Mouse (Mus musculus) myocyte (in vitro differentiated cells): ENCODE data around the gene Lamb3.

ENCODE experiments used
- E2F4 ChIP-seq: IDR thresholded peaks from one replicate; pipeline ENCODE4 v1.6.1; 2011; ENCODE audit warnings: mild to moderate bottlenecking, control low read depth, moderate library complexity; ENCODE audit not compliant: insufficient read depth
- MAX ChIP-seq: IDR thresholded peaks from one replicate; pipeline ENCODE4 v1.6.1; 2011; ENCODE audit warnings: low read depth, mild to moderate bottlenecking, control low read depth
- POLR2A ChIP-seq: IDR thresholded peaks from one replicate; pipeline ENCODE4 v1.6.1; 2011; ENCODE audit warnings: low read depth, mild to moderate bottlenecking, control low read depth, moderate library complexity; ENCODE audit not compliant: insufficient read length
- POLR2AphosphoS2 ChIP-seq: IDR thresholded peaks from one replicate; pipeline ENCODE4 v1.6.1; 2011; ENCODE audit warnings: low read depth, control low read depth; ENCODE audit not compliant: insufficient read length
- REST ChIP-seq: IDR thresholded peaks from one replicate; pipeline ENCODE4 v1.6.1; 2011; ENCODE audit warnings: mild to moderate bottlenecking, control low read depth, moderate library complexity; ENCODE audit not compliant: insufficient read depth, insufficient read length
- SRF ChIP-seq: IDR thresholded peaks from one replicate; pipeline ENCODE4 v1.6.1; 2011; ENCODE audit warnings: low read depth; ENCODE audit not compliant: control insufficient read depth, insufficient read length
- TCF12 ChIP-seq: IDR thresholded peaks from one replicate; pipeline ENCODE4 v1.6.1; 2011; ENCODE audit warnings: mild to moderate bottlenecking, control low read depth; ENCODE audit not compliant: poor library complexity, insufficient read depth, severe bottlenecking
- USF1 ChIP-seq: IDR thresholded peaks from one replicate; pipeline ENCODE4 v1.6.1; 2011; ENCODE audit warnings: low read depth, mild to moderate bottlenecking, control low read depth, moderate library complexity

GRCm38 (mm10) chr1:193290686-193291085, 83.2 kb downstream of the Lamb3 start:
- TF ChIP-seq POLR2A (no peak), E2F4 (no peak), SRF (no peak), USF1 (no peak), REST (no peak), POLR2AphosphoS2 (no peak), TCF12 (no peak), MAX (no peak)
